Mouse (Mus musculus) heart, embryonic 13.5 days (tissue): ENCODE measurements around the gene Sgms1. TPM values are rescaled to one million over a fixed set of nuclear protein-coding genes. Genes with fewer than 3 reads are reported as not detected.

Experiments
- ATAC-seq: fragments of 200-750 bp; cut with Nextera tagmentation; 2 replicates; pipeline ENCODE4 v1.8.0; 2017; ENCODE audit warnings: moderate TSS enrichment; ENCODE audit not compliant: insufficient number of reproducible peaks, low FRiP score, low TSS enrichment; ENCODE audit errors: extremely low read depth
- H3K27ac ChIP-seq: fragments of 300-500 bp; sonication (generic); replicated peaks from 2 replicates; pipeline ENCODE4 v1.5.1; 2015; ENCODE audit warnings: moderate library complexity, mild to moderate bottlenecking, inconsistent platforms
- H3K27me3 ChIP-seq: fragments of 300-500 bp; sonication (generic); replicated peaks from 2 replicates; pipeline ENCODE4 v1.6.1; 2015; ENCODE audit warnings: mild to moderate bottlenecking, inconsistent platforms
- H3K36me3 ChIP-seq: fragments of 300-500 bp; sonication (generic); 2 replicates; pipeline ENCODE4 v1.6.1; 2015; ENCODE audit warnings: mild to moderate bottlenecking, inconsistent platforms
- H3K4me1 ChIP-seq: fragments of 300-500 bp; sonication (generic); 2 replicates; pipeline ENCODE4 v1.6.1; 2015; ENCODE audit warnings: inconsistent platforms
- H3K4me2 ChIP-seq: fragments of 300-500 bp; sonication (generic); 2 replicates; pipeline ENCODE4 v1.6.1; 2015; ENCODE audit warnings: inconsistent platforms, mild to moderate bottlenecking, moderate library complexity
- H3K4me3 ChIP-seq: fragments of 300-500 bp; sonication (generic); 2 replicates; pipeline ENCODE4 v1.5.1; 2015; ENCODE audit warnings: moderate library complexity, mild to moderate bottlenecking, inconsistent platforms
- H3K9ac ChIP-seq: fragments of 300-500 bp; sonication (generic); 2 replicates; pipeline ENCODE4 v1.6.1; 2015; ENCODE audit warnings: inconsistent platforms, mild to moderate bottlenecking, moderate library complexity
- H3K9me3 ChIP-seq: fragments of 300-500 bp; sonication (generic); 2 replicates; pipeline ENCODE4 v1.6.1; 2016; ENCODE audit warnings: inconsistent platforms
- WGBS: fragments of 180-500 bp; shearing (Covaris S2); methylation state at CpG from one replicate; pipeline ENCODE4 v1.1.7; 2015; ENCODE audit warnings: mixed read lengths; 5-methylcytosine and 5-hydroxymethylcytosine counted together
- polyA plus RNA-seq: library from polyadenylated mRNA; unstranded; fragments of >200 nt; fragmentation: Nextera tagmentation; extraction: Ambion mirVana; gene quantifications from 2 replicates; pipeline ENCODE4 v1.2.1, GENCODE M21; 2015

Sgms1 gene
- polyA plus RNA-seq, 1 experiment from 2014 or later = 33.3 TPM

DNA sequence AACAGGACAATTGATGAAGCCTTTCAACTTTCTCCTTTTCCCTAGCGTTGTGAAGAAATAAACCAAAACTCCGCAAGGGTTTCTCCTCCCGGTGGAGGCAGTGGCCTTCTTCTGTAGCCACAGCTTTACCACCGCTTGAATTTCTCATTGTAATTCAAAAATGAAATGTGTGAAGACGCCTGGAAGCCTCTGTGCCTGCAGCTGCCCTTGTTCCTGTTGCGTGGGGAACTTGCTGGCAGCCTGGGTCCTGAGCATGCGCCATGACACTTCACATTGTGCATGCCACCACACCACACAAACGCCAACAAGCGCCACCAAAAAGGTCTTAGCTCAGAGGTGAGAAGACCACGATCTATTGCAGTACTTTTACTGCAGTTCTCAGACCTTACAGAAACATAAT lies 158.2 kb downstream of the Sgms1 start:
- peaks cover 26% of the 10 kb centered on the region for H3K4me1 ChIP-seq
- H3K9ac ChIP-seq = no peak overlapping the region
- no peaks in the 10 kb centered on the region for H3K36me3 ChIP-seq
- no peak overlapping the region for H3K4me2 ChIP-seq
- H3K9me3 ChIP-seq = no peaks in the 10 kb centered on the region
- ATAC-seq = no peak
- H3K27me3 ChIP-seq = no peaks in the 10 kb centered on the region
- H3K4me3 ChIP-seq = no peak overlapping the region
- 77% methylated on average over 10 of the region's 10 CpGs for WGBS
- H3K27ac ChIP-seq = peak overlapping the region; percentile 50

- ATAC-seq = no peak
- H3K9ac ChIP-seq = no peak overlapping the region
- H3K36me3 ChIP-seq = no peaks in the 10 kb centered on the region
- H3K4me3 ChIP-seq = no peak overlapping the region
- peaks cover 26% of the 10 kb centered on the region for H3K4me1 ChIP-seq
- no peaks in the 10 kb centered on the region for H3K9me3 ChIP-seq
- peak overlapping the region; percentile 50 for H3K27ac ChIP-seq
- no peaks in the 10 kb centered on the region for H3K27me3 ChIP-seq
- WGBS = 36% methylated on average over 5 of the region's 5 CpGs
- H3K4me2 ChIP-seq = 0 out of 2 replicates have a peak overlapping the region, but pooled peaks have one; percentile 11
Observed at GRCm38 (mm10) chr19:32230798-32231197, 158.7 kb downstream of the Sgms1 start.

DNA sequence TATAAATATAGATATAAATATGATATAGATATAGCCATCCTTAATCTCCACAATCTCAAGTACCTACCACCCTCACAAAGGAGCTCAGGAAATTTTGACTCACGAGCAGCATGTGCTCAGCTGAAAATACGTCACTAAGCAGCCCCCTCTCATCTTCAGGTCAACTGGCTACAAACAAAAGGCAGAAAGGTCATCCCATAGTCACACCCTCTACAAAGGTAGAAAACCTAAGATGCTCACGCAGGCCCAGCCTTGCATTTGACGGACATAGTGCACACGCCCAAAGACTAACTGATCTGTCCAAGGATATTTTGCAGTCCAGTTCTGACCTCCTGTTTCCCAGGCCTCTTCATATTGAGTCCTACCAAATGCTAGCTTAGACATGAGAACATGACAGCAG lies 159.2 kb downstream of the Sgms1 start:
- Histone ChIP-seq H3K36me3 (no peaks in the 10 kb centered on the region), H3K27ac (peak overlapping the region; percentile 50), H3K9ac (no peak overlapping the region), H3K4me3 (no peak overlapping the region), H3K9me3 (no peaks in the 10 kb centered on the region), H3K4me2 (no peak overlapping the region), H3K4me1 (peaks cover 29% of the 10 kb centered on the region), H3K27me3 (no peaks in the 10 kb centered on the region)
- no peak for ATAC-seq
- WGBS = 80% methylated on average over 5 of the region's 5 CpGs

GRCm38 (mm10) chr19:32229776-32230175 lies 159.7 kb downstream of the Sgms1 start:
- WGBS = 85% methylated on average over 5 of the region's 5 CpGs
- Histone ChIP-seq H3K27ac (no peak overlapping the region), H3K27me3 (no peaks in the 10 kb centered on the region), H3K4me1 (peaks cover 34% of the 10 kb centered on the region), H3K9me3 (no peaks in the 10 kb centered on the region), H3K4me3 (no peak overlapping the region), H3K36me3 (no peaks in the 10 kb centered on the region), H3K9ac (no peak overlapping the region), H3K4me2 (no peak overlapping the region)
- no peak for ATAC-seq

DNA sequence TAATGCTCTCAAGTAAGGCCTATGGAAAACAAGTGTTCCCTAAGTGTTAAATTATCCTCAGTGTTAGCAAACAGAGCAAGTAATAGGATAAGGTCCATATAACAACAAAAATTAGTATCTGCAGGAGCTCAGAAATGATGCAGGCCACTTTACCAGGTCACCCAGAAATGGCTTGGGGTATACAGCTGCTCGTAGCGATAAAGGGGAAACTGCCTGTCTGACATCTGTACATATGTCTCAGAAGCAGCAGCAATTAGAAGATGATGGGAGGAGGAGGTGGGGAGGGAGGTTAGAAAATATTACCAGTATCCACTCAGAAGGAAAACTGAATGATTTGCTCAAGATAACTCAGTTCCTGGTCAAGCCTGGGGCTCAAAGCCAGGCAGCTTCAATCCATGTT lies 162.3 kb downstream of the Sgms1 start:
- no peak for ATAC-seq
- Histone ChIP-seq H3K4me3 (no peak overlapping the region), H3K4me2 (no peak overlapping the region), H3K4me1 (peaks cover 35% of the 10 kb centered on the region), H3K9me3 (no peaks in the 10 kb centered on the region), H3K36me3 (peaks cover 11% of the 10 kb centered on the region), H3K27ac (no peak overlapping the region), H3K9ac (no peak overlapping the region), H3K27me3 (no peaks in the 10 kb centered on the region)
- WGBS = 77% methylated on average over 2 of the region's 2 CpGs

DNA sequence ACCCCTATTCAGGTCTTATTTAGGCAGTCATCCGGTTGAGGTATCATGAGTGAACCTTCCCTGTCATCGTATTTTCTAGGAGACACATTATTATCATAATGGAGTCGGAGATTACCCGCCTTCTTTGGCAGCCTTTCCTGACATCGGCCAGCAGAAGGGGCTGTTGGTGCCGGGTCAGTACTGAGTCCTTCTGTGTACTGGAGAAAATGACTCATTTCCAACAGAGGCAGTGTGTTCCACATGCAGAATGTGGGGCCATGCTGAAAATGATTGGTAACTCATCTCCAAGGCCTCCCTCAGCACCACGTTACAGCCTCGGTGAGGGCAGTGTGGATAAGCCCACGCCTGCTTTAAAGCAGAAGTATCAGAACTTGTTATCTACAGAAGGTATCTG lies 164.4 kb downstream of the Sgms1 start:
- Histone ChIP-seq H3K27me3 (no peaks in the 10 kb centered on the region), H3K9ac (no peak overlapping the region), H3K27ac (no peak overlapping the region), H3K36me3 (peaks cover 16% of the 10 kb centered on the region), H3K4me2 (no peak overlapping the region), H3K4me3 (no peak overlapping the region), H3K9me3 (no peaks in the 10 kb centered on the region), H3K4me1 (peaks cover 25% of the 10 kb centered on the region)
- WGBS = 72% methylated on average over 9 of the region's 9 CpGs
- ATAC-seq = no peak

DNA sequence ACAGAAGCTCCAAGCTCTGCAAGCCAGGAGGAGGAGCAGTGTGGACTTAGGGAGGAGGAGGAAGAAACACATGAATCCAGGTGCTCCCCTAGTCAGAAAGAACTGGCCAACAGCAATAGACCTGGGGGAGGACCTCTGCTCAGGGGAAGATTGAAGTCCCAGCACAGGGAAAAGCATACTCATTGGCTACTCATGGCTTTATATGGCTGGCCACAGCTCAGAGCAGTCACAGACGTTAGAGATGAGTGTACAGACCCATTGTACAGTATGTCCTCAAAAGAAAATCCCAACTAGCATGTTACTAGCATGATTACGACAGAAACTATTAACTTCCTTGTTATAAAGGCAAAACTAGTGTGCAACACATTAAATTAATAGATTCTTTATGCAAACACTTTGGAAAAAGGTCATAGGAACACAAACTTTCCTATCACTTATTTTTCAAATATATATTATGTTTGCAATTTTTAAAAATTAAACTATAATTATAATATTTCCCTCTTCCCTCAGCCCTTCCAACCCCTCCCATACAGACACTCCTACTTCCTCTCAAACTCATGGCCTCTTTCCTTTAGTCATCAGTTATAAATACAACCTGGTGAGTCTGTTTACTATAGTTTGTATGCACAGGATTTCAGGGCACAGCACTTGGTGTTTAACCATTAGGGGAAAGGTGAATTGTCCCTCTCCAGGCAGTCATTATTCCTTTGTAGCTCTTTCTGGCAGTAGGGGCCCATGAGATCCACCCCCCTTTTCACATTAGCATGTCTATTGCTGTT lies 165.0 kb downstream of the Sgms1 start:
- Histone ChIP-seq H3K27me3 (no peaks in the 10 kb centered on the region), H3K9ac (no peak overlapping the region), H3K4me3 (no peak overlapping the region), H3K27ac (no peak overlapping the region), H3K36me3 (peaks cover 16% of the 10 kb centered on the region), H3K4me1 (peaks cover 20% of the 10 kb centered on the region), H3K9me3 (no peaks in the 10 kb centered on the region), H3K4me2 (no peak overlapping the region)
- WGBS = 78% methylated on average over 2 of the region's 2 CpGs
- ATAC-seq = no peak

DNA sequence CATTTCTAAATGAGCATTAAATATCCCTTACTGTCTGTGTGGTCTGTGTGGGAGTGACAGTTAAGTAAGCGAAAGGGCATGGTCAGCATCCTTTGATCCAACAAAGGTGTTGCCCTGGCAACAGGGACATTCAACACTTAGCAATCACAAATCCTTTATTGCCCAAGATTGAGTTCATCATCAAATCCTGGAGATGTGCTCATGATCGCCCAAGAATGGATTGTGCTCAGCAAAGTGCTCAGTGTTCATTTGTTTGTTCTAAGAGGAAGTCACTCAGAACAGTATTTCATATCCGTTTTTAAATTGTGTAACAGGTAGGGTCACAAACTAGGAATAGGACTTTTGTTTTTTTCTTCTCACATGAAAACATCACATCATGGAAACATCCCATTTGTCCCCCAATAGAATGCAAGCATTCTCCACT lies 165.8 kb downstream of the Sgms1 start:
- H3K27ac ChIP-seq = no peak overlapping the region
- no peak overlapping the region for H3K9ac ChIP-seq
- peaks cover 16% of the 10 kb centered on the region for H3K36me3 ChIP-seq
- no peaks in the 10 kb centered on the region for H3K27me3 ChIP-seq
- H3K4me1 ChIP-seq = peaks cover 20% of the 10 kb centered on the region
- no peaks in the 10 kb centered on the region for H3K9me3 ChIP-seq
- 86% methylated on average over 3 of the region's 3 CpGs for WGBS
- H3K4me3 ChIP-seq = no peak overlapping the region
- no peak overlapping the region for H3K4me2 ChIP-seq
- ATAC-seq = no peak

DNA sequence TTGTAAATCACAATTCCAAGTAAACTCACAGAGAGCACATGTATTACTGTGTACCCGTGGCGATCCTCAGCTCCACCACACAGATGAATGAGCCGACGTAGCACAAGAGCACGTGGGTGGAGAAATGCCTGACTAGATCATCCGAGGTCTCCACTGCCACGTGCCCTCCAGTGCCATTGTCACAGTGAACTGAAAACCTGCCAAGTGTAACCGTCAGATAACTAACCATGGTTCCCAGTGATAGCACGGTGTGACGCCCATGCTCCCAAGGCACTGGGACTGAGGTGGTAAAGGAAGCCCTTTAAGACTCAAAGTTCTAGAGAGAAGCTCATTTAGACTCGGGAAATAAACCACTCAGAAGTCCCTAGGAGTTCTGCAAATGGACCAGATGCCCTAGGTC lies 167.4 kb downstream of the Sgms1 start:
- H3K4me2 ChIP-seq = no peak overlapping the region
- H3K36me3 ChIP-seq = peaks cover 16% of the 10 kb centered on the region
- no peaks in the 10 kb centered on the region for H3K9me3 ChIP-seq
- no peak overlapping the region for H3K27ac ChIP-seq
- no peak for ATAC-seq
- no peak overlapping the region for H3K4me3 ChIP-seq
- H3K4me1 ChIP-seq = peaks cover 17% of the 10 kb centered on the region
- 75% methylated on average over 11 of the region's 11 CpGs for WGBS
- H3K27me3 ChIP-seq = no peaks in the 10 kb centered on the region
- H3K9ac ChIP-seq = no peak overlapping the region

DNA sequence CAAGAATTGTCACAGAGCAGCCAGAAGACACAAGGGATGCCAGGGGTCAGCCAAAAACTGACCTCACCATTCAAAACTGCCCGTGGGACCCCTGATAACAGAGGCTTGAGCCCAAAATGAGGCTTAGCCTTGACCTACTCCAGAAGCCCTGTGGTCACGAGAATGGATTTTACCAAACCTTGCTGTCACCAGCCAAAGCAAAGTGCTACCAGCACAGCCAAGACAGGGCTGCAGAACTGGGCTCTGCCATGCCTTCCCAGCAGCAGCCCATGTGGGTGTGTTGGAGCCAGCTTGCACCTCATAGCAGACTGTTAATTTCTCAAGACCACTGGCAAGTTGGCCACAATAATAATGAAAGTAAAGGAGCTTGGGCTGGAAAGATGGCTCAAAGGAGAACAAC lies 168.5 kb downstream of the Sgms1 start:
- Histone ChIP-seq H3K4me3 (no peak overlapping the region), H3K9me3 (no peaks in the 10 kb centered on the region), H3K4me2 (no peak overlapping the region), H3K9ac (no peak overlapping the region), H3K36me3 (peaks cover 16% of the 10 kb centered on the region), H3K27ac (no peak overlapping the region), H3K27me3 (no peaks in the 10 kb centered on the region), H3K4me1 (peaks cover 12% of the 10 kb centered on the region)
- 61% methylated on average over 2 of the region's 2 CpGs for WGBS
- ATAC-seq = no peak

- Histone ChIP-seq H3K9ac (no peak overlapping the region), H3K27ac (no peak overlapping the region), H3K27me3 (no peaks in the 10 kb centered on the region), H3K4me2 (no peak overlapping the region), H3K4me3 (no peak overlapping the region), H3K9me3 (no peaks in the 10 kb centered on the region), H3K4me1 (peaks cover 26% of the 10 kb centered on the region), H3K36me3 (peaks cover under 1% of the 10 kb centered on the region; the same call in 1 of the 2 replicates)
- no peak for ATAC-seq
- 94% methylated on average over 2 of the region's 2 CpGs for WGBS
Observed at GRCm38 (mm10) chr19:32216710-32217109, 172.8 kb downstream of the Sgms1 start.
